Mouse (Mus musculus): Measurements from ENCODE around the gene Hs3st3a1.

Hs3st3a1 gene

GRCm38 (mm10) chr11:64481445-64481844, 46.3 kb downstream of the Hs3st3a1 start:
- DNase-seq (ENCODE audit: extremely low spot score, low read depth, low spot score) = no peak

- DNase-seq (ENCODE audit: extremely low spot score, low read depth, low spot score) = no peak
These were observed 54.7 kb downstream of the Hs3st3a1 start for GRCm38 (mm10) chr11:64489587-64490433.

GRCm38 (mm10) chr11:64494448-64494847, 59.3 kb downstream of the Hs3st3a1 start:
- no peak for DNase-seq (ENCODE audit: extremely low spot score, low read depth, low spot score)

- DNase-seq (ENCODE audit: extremely low spot score, low read depth, low spot score) = no peak
These were observed 60.8 kb downstream of the Hs3st3a1 start for GRCm38 (mm10) chr11:64495935-64496334.

GRCm38 (mm10) chr11:64496677-64497076, 61.5 kb downstream of the Hs3st3a1 start:
- DNase-seq (ENCODE audit: extremely low spot score, low read depth, low spot score) = no peak

- DNase-seq (ENCODE audit: extremely low spot score, low read depth, low spot score) = no peak
These were observed 65.5 kb downstream of the Hs3st3a1 start for GRCm38 (mm10) chr11:64500536-64501112.

- DNase-seq (ENCODE audit: extremely low spot score, low read depth, low spot score) = no peak
These were observed 67.9 kb downstream of the Hs3st3a1 start for GRCm38 (mm10) chr11:64503040-64503439.

GRCm38 (mm10) chr11:64505924-64506323, 70.8 kb downstream of the Hs3st3a1 start:
- DNase-seq (ENCODE audit: extremely low spot score, low read depth, low spot score) = no peak

- no peak for DNase-seq (ENCODE audit: extremely low spot score, low read depth, low spot score)
These were observed 71.9 kb downstream of the Hs3st3a1 start for GRCm38 (mm10) chr11:64507024-64507423.

GRCm38 (mm10) chr11:64509106-64509505, 74.0 kb downstream of the Hs3st3a1 start:
- DNase-seq (ENCODE audit: extremely low spot score, low read depth, low spot score) = no peak

GRCm38 (mm10) chr11:64512301-64512700, 77.2 kb downstream of the Hs3st3a1 start:
- DNase-seq (ENCODE audit: extremely low spot score, low read depth, low spot score) = no peak

- DNase-seq (ENCODE audit: extremely low spot score, low read depth, low spot score) = no peak
These were observed 78.3 kb downstream of the Hs3st3a1 start for GRCm38 (mm10) chr11:64513419-64513818.

- no peak for DNase-seq (ENCODE audit: extremely low spot score, low read depth, low spot score)
These were observed 81.8 kb downstream of the Hs3st3a1 start for GRCm38 (mm10) chr11:64516712-64517589.

GRCm38 (mm10) chr11:64518146-64518841, 83.2 kb downstream of the Hs3st3a1 start:
- no peak for DNase-seq (ENCODE audit: extremely low spot score, low read depth, low spot score)

GRCm38 (mm10) chr11:64523993-64524570, 89.0 kb downstream of the Hs3st3a1 start:
- no peak for DNase-seq (ENCODE audit: extremely low spot score, low read depth, low spot score)

GRCm38 (mm10) chr11:64537230-64537629, 102.1 kb downstream of the Hs3st3a1 start:
- DNase-seq (ENCODE audit: extremely low spot score, low read depth, low spot score) = no peak

- DNase-seq (ENCODE audit: extremely low spot score, low read depth, low spot score) = no peak
These were observed 106.7 kb downstream of the Hs3st3a1 start for GRCm38 (mm10) chr11:64541866-64542265.

- no peak for DNase-seq (ENCODE audit: extremely low spot score, low read depth, low spot score)
These were observed 107.2 kb downstream of the Hs3st3a1 start for GRCm38 (mm10) chr11:64542335-64542734.

GRCm38 (mm10) chr11:64543181-64543641, 108.1 kb downstream of the Hs3st3a1 start:
- DNase-seq (ENCODE audit: extremely low spot score, low read depth, low spot score) = no peak

GRCm38 (mm10) chr11:64544236-64544635, 109.1 kb downstream of the Hs3st3a1 start:
- DNase-seq (ENCODE audit: extremely low spot score, low read depth, low spot score) = no peak
